Mouse (Mus musculus): ENCODE results near the gene Rsad1. TPM values are rescaled to one million over a fixed set of nuclear protein-coding genes. Genes with fewer than 3 reads are reported as not detected.

Rsad1 gene
- polyA plus RNA-seq, 1 experiment from 2014 or later: 9.4 TPM

DNA sequence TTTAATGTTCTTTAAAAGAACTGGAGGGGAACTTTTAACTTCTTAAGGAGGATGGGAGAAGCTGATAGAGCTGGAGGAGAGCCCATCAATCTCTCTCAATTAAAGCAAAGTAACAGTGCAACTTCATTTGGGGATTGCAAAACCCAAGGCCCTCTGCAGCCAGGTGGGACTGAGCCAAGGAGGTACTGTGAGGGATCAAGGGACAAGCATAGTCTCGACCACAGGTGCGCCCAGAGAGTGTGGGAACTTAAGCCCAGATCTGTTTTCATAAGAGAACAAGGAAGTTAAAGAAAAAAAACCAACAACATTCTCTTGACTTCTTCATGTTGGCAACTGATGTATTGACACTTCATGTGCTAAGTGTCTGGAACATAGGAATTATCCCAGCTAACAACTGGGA is 26.0 kb upstream of the Rsad1 start:
- Histone ChIP-seq H3K4me1 (ENCODE audit: control insufficient read depth, insufficient read depth, low read length) (no peaks in the 10 kb centered on the region), H3K4me2 (ENCODE audit: low read length) (no peak overlapping the region), H3K27me3 (ENCODE audit: control insufficient read depth, insufficient read depth, low read depth, low read length) (no peaks in the 10 kb centered on the region), H3K27ac (ENCODE audit: low read length) (no peak overlapping the region), H3K9me3 (replicated peaks; ENCODE audit: control insufficient read depth, low read length, poor library complexity, severe bottlenecking) (no peaks in the 10 kb centered on the region), H3K9ac (ENCODE audit: low read depth, low read length) (no peak overlapping the region), H3K36me3 (ENCODE audit: control insufficient read depth, insufficient read depth, low read length) (no peaks in the 10 kb centered on the region), H3K4me3 (ENCODE audit: low read depth, low read length) (no peak overlapping the region)
- no peak for ATAC-seq
- 63% methylated on average over 2 of the region's 2 CpGs for WGBS

DNA sequence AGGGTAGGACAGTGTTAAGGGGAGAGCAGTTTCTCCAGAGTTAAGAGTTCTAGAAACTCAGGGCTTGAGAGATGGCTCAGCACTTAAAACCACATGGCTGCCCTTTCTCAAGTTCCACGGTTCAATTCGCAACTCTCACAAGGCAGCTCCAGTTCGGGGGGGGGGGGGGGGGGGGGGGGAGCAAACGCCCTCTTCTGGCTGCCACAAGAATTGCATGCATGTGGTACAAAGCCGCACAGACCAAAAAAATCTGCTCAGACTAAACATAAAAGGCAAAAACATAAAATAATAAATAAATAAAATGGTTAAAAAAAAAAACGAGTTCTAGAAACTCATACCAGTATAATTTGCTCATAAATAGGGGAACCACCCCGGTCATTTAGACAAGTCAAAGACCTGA is 25.5 kb upstream of the Rsad1 start:
- Histone ChIP-seq H3K9me3 (replicated peaks; ENCODE audit: control insufficient read depth, low read length, poor library complexity, severe bottlenecking) (no peaks in the 10 kb centered on the region), H3K4me1 (ENCODE audit: control insufficient read depth, insufficient read depth, low read length) (no peaks in the 10 kb centered on the region), H3K36me3 (ENCODE audit: control insufficient read depth, insufficient read depth, low read length) (no peaks in the 10 kb centered on the region), H3K27me3 (ENCODE audit: control insufficient read depth, insufficient read depth, low read depth, low read length) (no peaks in the 10 kb centered on the region), H3K4me2 (ENCODE audit: low read length) (no peak overlapping the region), H3K4me3 (ENCODE audit: low read depth, low read length) (no peak overlapping the region), H3K27ac (ENCODE audit: low read length) (no peak overlapping the region), H3K9ac (ENCODE audit: low read depth, low read length) (no peak overlapping the region)
- ATAC-seq: no peak
- 22% methylated on average over 6 of the region's 7 CpGs for WGBS

DNA sequence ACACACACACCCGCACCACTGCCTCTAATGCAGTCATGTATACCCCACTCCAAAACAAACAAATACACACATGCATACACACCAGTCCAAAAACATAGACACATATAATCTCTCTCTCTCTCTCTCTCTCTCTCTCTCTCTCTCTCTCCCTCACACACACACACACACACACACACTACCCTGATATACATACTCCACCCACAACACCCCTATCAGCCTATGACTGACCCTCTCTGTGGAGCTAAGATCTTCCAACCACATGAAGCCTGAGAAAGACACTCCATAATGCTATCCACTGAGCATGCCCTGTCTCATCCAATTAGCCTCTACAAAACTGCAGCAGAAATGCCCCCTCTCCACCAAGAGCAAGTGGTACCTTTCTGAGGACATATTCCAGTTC is 22.8 kb upstream of the Rsad1 start:
- H3K9me3 ChIP-seq (replicated peaks; ENCODE audit: control insufficient read depth, low read length, poor library complexity, severe bottlenecking): no peaks in the 10 kb centered on the region
- WGBS: 100% methylated on average over 1 of the region's 1 CpGs
- no peaks in the 10 kb centered on the region for H3K4me1 ChIP-seq (ENCODE audit: control insufficient read depth, insufficient read depth, low read length)
- no peak for ATAC-seq
- no peak overlapping the region for H3K4me2 ChIP-seq (ENCODE audit: low read length)
- H3K9ac ChIP-seq (ENCODE audit: low read depth, low read length): no peak overlapping the region
- no peak overlapping the region for H3K27ac ChIP-seq (ENCODE audit: low read length)
- no peaks in the 10 kb centered on the region for H3K36me3 ChIP-seq (ENCODE audit: control insufficient read depth, insufficient read depth, low read length)
- no peaks in the 10 kb centered on the region for H3K27me3 ChIP-seq (ENCODE audit: control insufficient read depth, insufficient read depth, low read depth, low read length)
- H3K4me3 ChIP-seq (ENCODE audit: low read depth, low read length): no peak overlapping the region

DNA sequence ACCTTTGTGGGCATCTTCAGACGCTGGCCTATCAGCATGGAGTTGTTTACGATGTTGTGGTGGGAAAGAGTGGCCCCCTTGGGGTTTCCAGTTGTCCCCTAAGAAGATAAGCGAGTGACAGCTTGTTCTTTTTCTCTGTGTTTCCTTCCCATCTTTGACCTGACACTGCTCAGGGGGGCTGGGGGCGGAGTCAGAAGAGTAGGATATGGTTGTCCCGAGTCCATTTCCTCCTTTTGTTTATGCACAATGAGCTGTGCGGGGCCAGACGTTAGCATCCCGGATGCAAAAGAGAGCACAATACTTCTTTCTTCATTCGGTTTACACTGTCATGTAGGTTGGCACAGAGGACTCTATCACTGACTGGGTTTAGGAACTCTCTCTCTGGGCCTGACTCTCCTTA is 21.6 kb upstream of the Rsad1 start:
- 51% methylated on average over 9 of the region's 9 CpGs for WGBS
- H3K4me3 ChIP-seq (ENCODE audit: low read depth, low read length): no peak overlapping the region
- H3K27me3 ChIP-seq (ENCODE audit: control insufficient read depth, insufficient read depth, low read depth, low read length): peaks cover 3% of the 10 kb centered on the region; the same call in 1 of the 2 replicates
- no peaks in the 10 kb centered on the region for H3K4me1 ChIP-seq (ENCODE audit: control insufficient read depth, insufficient read depth, low read length)
- no peak overlapping the region for H3K4me2 ChIP-seq (ENCODE audit: low read length)
- no peaks in the 10 kb centered on the region for H3K36me3 ChIP-seq (ENCODE audit: control insufficient read depth, insufficient read depth, low read length)
- no peak for ATAC-seq
- H3K9me3 ChIP-seq (replicated peaks; ENCODE audit: control insufficient read depth, low read length, poor library complexity, severe bottlenecking): no peaks in the 10 kb centered on the region
- H3K9ac ChIP-seq (ENCODE audit: low read depth, low read length): no peak overlapping the region
- no peak overlapping the region for H3K27ac ChIP-seq (ENCODE audit: low read length)

DNA sequence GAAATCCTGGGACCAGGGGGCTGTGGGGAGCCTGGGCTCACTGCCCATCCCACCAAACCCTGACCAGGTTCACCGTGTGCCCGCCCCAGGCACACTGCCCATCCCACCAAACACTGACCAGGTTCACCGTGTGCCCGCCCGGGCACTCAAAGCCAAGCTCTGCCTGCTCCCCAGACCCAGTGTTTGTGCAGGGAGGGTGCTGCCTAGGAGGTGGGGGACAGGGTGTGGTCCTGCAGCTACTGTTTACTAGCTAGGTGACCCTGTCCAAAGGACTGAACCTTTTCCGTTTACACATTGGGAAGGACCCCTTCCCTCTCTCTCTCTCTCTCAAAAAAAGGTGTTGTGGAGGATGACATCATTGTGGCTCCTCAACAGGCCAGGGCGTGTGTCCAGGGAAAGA is 18.3 kb upstream of the Rsad1 start:
- Histone ChIP-seq H3K4me3 (ENCODE audit: low read depth, low read length) (no peak overlapping the region), H3K36me3 (ENCODE audit: control insufficient read depth, insufficient read depth, low read length) (no peaks in the 10 kb centered on the region), H3K9me3 (replicated peaks; ENCODE audit: control insufficient read depth, low read length, poor library complexity, severe bottlenecking) (no peaks in the 10 kb centered on the region), H3K27me3 (ENCODE audit: control insufficient read depth, insufficient read depth, low read depth, low read length) (peaks cover 25% of the 10 kb centered on the region), H3K27ac (ENCODE audit: low read length) (no peak overlapping the region), H3K4me2 (ENCODE audit: low read length) (no peak overlapping the region), H3K9ac (ENCODE audit: low read depth, low read length) (no peak overlapping the region), H3K4me1 (ENCODE audit: control insufficient read depth, insufficient read depth, low read length) (peaks cover 11% of the 10 kb centered on the region)
- WGBS: 94% methylated on average over 7 of the region's 7 CpGs
- ATAC-seq: no peak

DNA sequence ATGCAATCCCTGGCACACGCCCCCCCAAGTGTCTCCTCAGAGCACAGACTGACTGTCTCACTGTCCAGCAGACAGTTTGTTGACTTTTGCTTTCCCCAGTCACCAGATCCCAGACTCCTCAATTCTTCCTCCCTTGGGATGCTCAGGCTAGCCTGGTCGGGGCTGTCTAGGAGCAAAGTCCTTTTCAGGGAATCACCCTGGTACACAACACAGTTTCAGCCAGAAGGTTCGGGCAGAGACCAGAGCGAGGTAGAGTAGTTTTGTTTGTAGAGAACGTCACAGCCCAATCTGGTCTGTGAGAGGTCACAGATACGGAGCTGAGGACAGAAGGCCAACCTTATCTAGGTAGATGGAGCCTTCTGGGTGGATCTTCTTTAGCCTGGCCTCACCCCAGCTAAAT is 17.5 kb upstream of the Rsad1 start:
- WGBS: 85% methylated on average over 6 of the region's 6 CpGs
- no peak overlapping the region for H3K4me2 ChIP-seq (ENCODE audit: low read length)

DNA sequence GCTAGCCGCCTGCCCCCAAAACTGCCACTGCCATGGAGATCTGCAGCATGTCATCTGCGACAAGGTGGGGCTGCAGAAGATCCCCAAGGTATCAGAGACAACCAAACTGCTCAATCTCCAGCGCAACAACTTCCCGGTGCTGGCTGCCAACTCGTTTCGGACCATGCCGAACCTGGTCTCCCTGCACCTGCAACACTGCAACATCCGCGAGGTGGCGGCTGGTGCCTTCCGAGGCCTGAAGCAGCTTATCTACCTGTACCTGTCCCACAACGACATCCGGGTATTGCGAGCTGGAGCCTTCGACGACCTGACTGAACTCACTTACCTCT is 16.1 kb upstream of the Rsad1 start:
- Histone ChIP-seq H3K4me2 (ENCODE audit: low read length) (peak overlapping the region; percentile 58), H3K4me1 (ENCODE audit: control insufficient read depth, insufficient read depth, low read length) (peaks cover 11% of the 10 kb centered on the region), H3K9ac (ENCODE audit: low read depth, low read length) (0 out of 2 replicates have a peak overlapping the region, but pooled peaks have one; percentile 34), H3K4me3 (ENCODE audit: low read depth, low read length) (peak overlapping the region; percentile 33), H3K27me3 (ENCODE audit: control insufficient read depth, insufficient read depth, low read depth, low read length) (peaks cover 25% of the 10 kb centered on the region), H3K36me3 (ENCODE audit: control insufficient read depth, insufficient read depth, low read length) (no peaks in the 10 kb centered on the region), H3K27ac (ENCODE audit: low read length) (no peak overlapping the region), H3K9me3 (replicated peaks; ENCODE audit: control insufficient read depth, low read length, poor library complexity, severe bottlenecking) (no peaks in the 10 kb centered on the region)
- WGBS: 12% methylated on average over 16 of the region's 16 CpGs
- ATAC-seq: no peak

More for the DNA sequence above, 17.5 kb upstream of the Rsad1 start:
- ATAC-seq: no peak
- Histone ChIP-seq H3K9ac (ENCODE audit: low read depth, low read length) (no peak overlapping the region), H3K4me1 (ENCODE audit: control insufficient read depth, insufficient read depth, low read length) (peaks cover 11% of the 10 kb centered on the region), H3K36me3 (ENCODE audit: control insufficient read depth, insufficient read depth, low read length) (no peaks in the 10 kb centered on the region), H3K4me3 (ENCODE audit: low read depth, low read length) (no peak overlapping the region), H3K27me3 (ENCODE audit: control insufficient read depth, insufficient read depth, low read depth, low read length) (peaks cover 25% of the 10 kb centered on the region), H3K27ac (ENCODE audit: low read length) (no peak overlapping the region), H3K9me3 (replicated peaks; ENCODE audit: control insufficient read depth, low read length, poor library complexity, severe bottlenecking) (no peaks in the 10 kb centered on the region)

DNA sequence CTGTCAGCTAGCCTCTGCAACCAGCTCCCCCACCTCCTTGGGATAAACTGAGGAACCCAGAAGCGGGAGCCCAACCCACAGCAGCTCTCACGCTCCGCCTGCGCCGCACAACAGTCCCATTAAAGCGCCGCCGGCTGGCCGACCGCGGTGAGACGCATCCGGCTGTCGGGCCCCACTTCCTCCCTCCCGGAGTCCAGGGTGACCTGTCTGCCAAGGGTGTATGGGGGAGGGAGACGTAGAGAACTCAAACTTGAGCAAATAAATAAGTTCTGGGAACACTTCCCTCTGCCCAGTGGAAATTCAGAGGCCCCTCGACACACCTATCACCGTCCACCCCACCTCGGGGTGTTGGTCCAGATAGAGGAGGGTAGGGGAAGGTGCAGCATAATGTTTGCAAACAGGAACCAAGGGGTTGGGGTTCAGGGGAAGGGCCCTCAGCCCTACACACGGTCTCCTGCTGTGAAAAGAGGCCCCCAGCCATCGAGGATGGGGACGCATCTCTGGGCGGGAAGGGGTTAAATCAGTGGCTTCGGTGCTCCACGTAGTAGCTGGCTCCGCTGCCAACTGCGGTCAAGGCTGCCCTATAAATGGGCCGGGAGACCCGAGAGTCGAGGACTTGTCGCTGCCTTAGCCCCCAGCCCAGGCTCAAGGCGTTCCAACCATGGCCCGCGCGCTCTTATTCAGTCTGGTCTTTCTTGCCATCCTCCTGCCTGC is 15.5 kb upstream of the Rsad1 start, which contains the start of gene Chad:
Chad (plus strand) TSS at position 611 of the 714 bp plus-strand sequence.
- peak within 1 kb of the TSS; percentile 58 for H3K4me2 ChIP-seq (ENCODE audit: low read length)
- peaks cover 11% of the 10 kb centered on the region for H3K4me1 ChIP-seq (ENCODE audit: control insufficient read depth, insufficient read depth, low read length)
- peak within 1 kb of the TSS; percentile 48 for H3K9ac ChIP-seq (ENCODE audit: low read depth, low read length)
- H3K36me3 ChIP-seq (ENCODE audit: control insufficient read depth, insufficient read depth, low read length): no peaks in the 10 kb centered on the region
- 0 out of 2 replicates have a peak, but pooled peaks have one; percentile 21 for ATAC-seq
- peak within 1 kb of the TSS; percentile 33 for H3K4me3 ChIP-seq (ENCODE audit: low read depth, low read length)
- 5% methylated on average over 35 of the region's 35 CpGs for WGBS
- H3K9me3 ChIP-seq (replicated peaks; ENCODE audit: control insufficient read depth, low read length, poor library complexity, severe bottlenecking): no peaks in the 10 kb centered on the region
- H3K27ac ChIP-seq (ENCODE audit: low read length): no peak within 1 kb of the TSS
- peaks cover 25% of the 10 kb centered on the region for H3K27me3 ChIP-seq (ENCODE audit: control insufficient read depth, insufficient read depth, low read depth, low read length)

DNA sequence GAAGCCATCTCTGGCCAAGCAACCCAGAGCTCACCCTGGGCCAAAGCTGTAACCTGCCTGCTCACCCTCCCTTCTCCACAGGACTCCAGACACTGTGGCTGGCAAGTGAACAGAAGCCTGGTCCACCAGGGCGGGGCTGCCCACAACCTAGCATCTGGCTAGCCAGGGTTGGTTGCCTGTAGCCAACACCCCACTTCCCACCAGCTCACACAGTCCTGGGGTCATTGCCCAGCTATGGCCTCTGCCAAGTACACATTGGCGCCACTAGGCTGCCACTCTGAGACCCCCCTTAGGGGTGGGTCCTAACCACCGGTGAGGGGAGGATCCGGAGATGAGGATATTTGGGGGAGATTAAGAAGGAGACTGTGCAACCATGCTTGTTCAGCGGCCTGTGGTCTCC is 14.8 kb upstream of the Rsad1 start:
- no peak overlapping the region for H3K27ac ChIP-seq (ENCODE audit: low read length)
- H3K4me1 ChIP-seq (ENCODE audit: control insufficient read depth, insufficient read depth, low read length): peaks cover 11% of the 10 kb centered on the region
- whole genome bisulfite sequencing: 49% methylated on average over 5 of the region's 5 CpGs
- H3K4me3 ChIP-seq (ENCODE audit: low read depth, low read length): no peak overlapping the region
- H3K4me2 ChIP-seq (ENCODE audit: low read length): no peak overlapping the region
- H3K27me3 ChIP-seq (ENCODE audit: control insufficient read depth, insufficient read depth, low read depth, low read length): peaks cover 25% of the 10 kb centered on the region
- no peaks in the 10 kb centered on the region for H3K36me3 ChIP-seq (ENCODE audit: control insufficient read depth, insufficient read depth, low read length)
- no peak overlapping the region for H3K9ac ChIP-seq (ENCODE audit: low read depth, low read length)
- no peaks in the 10 kb centered on the region for H3K9me3 ChIP-seq (replicated peaks; ENCODE audit: control insufficient read depth, low read length, poor library complexity, severe bottlenecking)
- no peak for ATAC-seq
